Mouse (Mus musculus) left cerebral cortex, postnatal 10 days (tissue): Measurements from ENCODE around the gene Rgs16. TPM values are rescaled to one million over a fixed set of nuclear protein-coding genes. Genes with fewer than 3 reads are reported as not detected.

Source experiments
- DNase-seq, 2 experiments: peaks; one replicate each; pipeline ENCODE4 v3.0.0; 2021 to 2022; ENCODE audit warnings: low spot score in 2 of 2, mixed read lengths in 1 of 2; ENCODE audit errors: extremely low spot score in 1 of 2
- intact Hi-C: fragments of 180-260 bp; cut with DNase I; formaldehyde crosslinking; loops from one replicate; pipeline ENCODE4 v1.15.1; 2025
- total RNA-seq, 2 experiments: library from RNA; stranded (reverse); gene quantifications; 2 replicates each; pipeline ENCODE4 v1.2.3; 2021

Gene Rgs16
- total RNA-seq, 2 experiments from 2014 or later, result 5.5 to 6.2 TPM

GRCm38 (mm10) chr1:153778205-153778604 lies 38.1 kb downstream of the Rgs16 start:
- no peak for DNase-seq
- intact Hi-C loops, result no loop called here

GRCm38 (mm10) chr1:153783339-153783738 lies 43.2 kb downstream of the Rgs16 start:
- DNase-seq, result no peak
- intact Hi-C loops, result no loop called here

- intact Hi-C loops, result no loop called here
- no peak for DNase-seq
Measured at GRCm38 (mm10) chr1:153785608-153786007, 45.5 kb downstream of the Rgs16 start.

- intact Hi-C loops, result no loop called here
- DNase-seq, result no peak
Measured at GRCm38 (mm10) chr1:153790708-153791107, 50.6 kb downstream of the Rgs16 start.

- intact Hi-C loops, result no loop called here
- no peak for DNase-seq
Measured at GRCm38 (mm10) chr1:153794241-153794640, 54.1 kb downstream of the Rgs16 start.

Other genes with a start within 250 kb of the Rgs16 start
- 1 to 10 TPM; 5.8 to 5.9 TPM for gene Npl, start 190.3 kb upstream of the Rgs16 start, total RNA-seq
- gene Rgs8, start 87.3 kb upstream of the Rgs16 start, total RNA-seq, result 10 to 100 TPM; 24.3 to 34.0 TPM
- 10 to 100 TPM; 13.2 to 13.5 TPM for gene Rnasel, start 9.1 kb downstream of the Rgs16 start, total RNA-seq
- gene Rgsl1, start 103.8 kb downstream of the Rgs16 start, total RNA-seq, result 1 to 10 TPM in 1 of 2 experiments, under 1 TPM in 1; 0.81 to 1.1 TPM
- not detected for gene Teddm1b, start 134.0 kb downstream of the Rgs16 start, total RNA-seq
- not detected for gene Teddm1a, start 151.4 kb downstream of the Rgs16 start, total RNA-seq
- 1,000 to 10,000 TPM in 1 of 2 experiments, 100 to 1,000 TPM in 1; 850 to 1,099 TPM for gene Glul, start 159.6 kb downstream of the Rgs16 start, total RNA-seq
- gene Teddm2, start 159.9 kb downstream of the Rgs16 start, total RNA-seq, result 1 to 10 TPM; 1.8 to 2.6 TPM